Mouse (Mus musculus) layer of hippocampus, adult 9-11 months (tissue): ENCODE measurements around the gene Frmd4a.

Source experiments
- DNase-seq: peaks from one replicate; pipeline ENCODE4 v3.0.0; 2022

Gene Frmd4a

DNA sequence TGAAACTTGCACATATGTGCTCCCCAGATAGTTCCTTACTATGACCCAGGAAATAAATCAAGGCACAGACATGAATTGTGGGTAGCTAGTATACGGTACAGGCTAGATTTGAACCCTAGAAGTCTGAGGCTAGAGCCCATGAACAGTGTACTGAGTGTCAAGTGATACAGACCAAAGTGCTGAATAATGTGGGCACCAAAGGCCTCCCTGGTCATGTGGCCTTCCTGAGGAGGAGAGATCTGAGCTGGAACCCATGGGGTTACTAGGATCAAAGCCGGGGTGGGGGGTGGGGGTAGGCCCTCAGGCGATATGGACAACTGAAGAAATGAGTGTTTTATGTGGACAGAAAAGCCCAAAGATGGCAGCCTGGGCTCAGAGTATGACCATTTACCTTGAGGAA is 544.9 kb downstream of the Frmd4a start:
- DNase-seq, result no peak

GRCm38 (mm10) chr2:4562826-4563225 is 545.3 kb downstream of the Frmd4a start:
- DNase-seq, result no peak

DNA sequence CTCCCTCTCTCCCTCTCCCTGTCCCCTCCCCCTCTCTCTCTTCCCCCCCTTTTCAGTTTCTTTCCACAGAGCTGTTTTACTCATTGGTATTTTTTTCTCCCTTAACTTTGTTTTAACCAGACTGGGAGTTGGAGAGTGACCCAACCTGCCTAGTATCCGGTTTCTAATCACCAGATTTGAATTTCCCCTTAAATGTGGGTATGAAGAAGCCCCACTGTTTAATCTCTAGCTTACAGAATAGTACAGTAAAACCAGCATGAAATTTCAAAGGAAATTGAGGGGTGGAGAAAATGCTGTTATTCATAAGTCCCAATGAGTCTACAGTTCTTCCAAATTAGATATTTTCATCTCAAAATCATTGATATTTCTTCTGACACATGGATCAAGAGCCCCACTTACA is 545.8 kb downstream of the Frmd4a start:
- no peak for DNase-seq

DNA sequence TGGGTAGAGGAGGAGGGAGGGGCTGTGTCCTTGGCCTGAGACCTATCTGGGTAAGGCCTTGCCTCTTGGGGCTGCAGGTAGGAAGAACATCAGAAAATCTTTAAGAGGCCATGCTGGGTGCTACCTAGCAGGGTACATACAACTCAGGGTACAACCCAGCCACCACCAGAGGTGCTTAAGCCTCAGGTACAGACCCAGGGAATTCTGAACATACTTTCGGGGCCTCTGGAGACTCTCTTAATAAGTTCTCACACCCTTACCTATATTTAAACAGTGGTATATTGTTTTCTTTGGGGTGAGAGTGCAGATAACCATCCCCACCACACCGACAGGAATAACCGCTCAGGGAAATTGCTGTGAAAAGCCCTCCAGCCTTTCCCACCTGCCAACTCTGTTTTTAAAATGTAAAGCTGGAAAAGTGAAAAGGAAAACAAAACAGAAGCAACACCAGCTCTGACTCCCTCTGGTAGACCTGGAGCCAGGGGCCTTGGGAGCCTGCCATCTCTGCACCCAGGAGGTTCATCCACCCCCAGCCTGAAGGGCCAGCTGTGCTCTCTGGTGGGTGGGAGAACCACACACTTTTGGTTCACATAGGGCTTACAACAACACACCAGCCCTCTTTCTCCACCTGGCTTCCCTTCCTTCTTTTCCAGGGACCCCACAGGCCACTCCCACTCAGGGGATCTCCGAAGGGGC is 548.9 kb downstream of the Frmd4a start:
- no peak for DNase-seq

GRCm38 (mm10) chr2:4566956-4567680 is 549.6 kb downstream of the Frmd4a start:
- no peak for DNase-seq

DNA sequence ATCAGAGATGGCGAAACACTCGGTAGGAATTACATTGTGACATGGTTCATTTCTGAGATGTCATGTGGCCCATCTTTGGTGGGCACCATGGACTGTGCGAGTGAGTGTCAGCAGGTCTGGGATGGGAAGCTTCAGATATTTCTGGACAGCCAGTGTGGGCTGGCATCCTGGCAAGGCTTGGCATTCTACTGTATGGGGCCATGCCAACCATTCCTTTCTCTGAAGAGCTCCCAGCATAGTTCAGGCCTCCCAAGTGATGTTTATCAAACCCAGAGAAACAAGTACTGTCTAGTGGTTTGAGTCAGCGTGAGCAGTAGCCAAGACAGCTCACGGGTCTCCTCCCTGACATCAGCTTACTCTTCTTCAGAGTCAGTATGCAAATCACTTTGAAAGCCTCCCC is 551.5 kb downstream of the Frmd4a start:
- no peak for DNase-seq

DNA sequence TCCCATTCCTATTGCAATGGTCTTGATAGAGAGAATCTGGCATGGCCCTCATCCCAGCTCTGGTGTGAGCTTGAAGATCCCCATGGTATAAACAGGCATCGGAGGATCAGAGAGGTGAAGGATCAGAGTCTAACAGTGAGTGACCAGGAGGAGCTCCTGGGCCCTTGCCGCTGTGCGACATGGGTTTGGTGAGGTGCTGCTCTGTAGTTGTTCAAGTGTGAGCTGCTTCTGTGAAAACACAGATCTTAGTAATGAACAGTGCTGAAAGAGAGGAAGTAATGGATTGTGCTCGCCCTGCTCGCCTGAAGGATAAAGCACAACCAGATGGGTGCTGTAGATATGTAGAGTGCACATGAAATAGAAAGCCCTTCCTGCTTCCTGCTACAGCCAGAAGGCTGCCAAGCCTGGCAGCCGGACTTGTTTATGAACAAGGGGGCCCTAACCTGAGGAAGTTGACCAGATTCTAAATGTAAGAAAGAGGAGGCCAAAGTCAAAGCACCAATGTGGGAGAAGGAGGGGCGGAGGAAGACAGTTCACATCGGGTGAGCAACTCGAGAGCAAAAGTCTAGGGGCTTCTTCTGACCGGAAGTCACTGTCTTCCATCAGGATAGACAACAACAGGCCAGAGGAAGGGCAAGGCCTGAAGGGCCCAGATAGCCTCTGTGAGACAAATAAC is 552.8 kb downstream of the Frmd4a start:
- DNase-seq, result no peak

GRCm38 (mm10) chr2:4572498-4573263 is 555.2 kb downstream of the Frmd4a start:
- DNase-seq, result no peak

- DNase-seq, result no peak
Measured at GRCm38 (mm10) chr2:4573386-4573785, 555.9 kb downstream of the Frmd4a start.

GRCm38 (mm10) chr2:4574251-4574650 is 556.7 kb downstream of the Frmd4a start:
- no peak for DNase-seq

DNA sequence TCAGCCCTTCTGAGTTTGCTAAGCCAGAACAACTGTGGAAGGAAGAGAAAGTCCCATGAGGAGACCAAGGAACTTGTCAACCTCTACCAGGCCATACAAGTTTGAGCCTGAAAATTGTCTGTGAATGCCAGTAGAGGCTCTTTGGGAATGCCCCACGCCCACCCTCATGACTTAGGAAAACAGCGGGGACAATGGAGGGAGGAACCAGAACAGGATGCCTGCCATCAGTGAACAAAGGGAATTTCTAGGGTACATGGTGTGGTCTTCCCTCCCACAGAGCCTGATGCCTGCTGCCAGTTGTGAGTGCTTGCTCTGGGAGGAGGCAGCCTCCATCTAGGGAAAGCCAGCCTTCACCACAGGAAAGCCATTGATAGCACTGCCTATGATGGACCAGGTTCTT is 557.6 kb downstream of the Frmd4a start:
- no peak for DNase-seq

- no peak for DNase-seq
Measured at GRCm38 (mm10) chr2:4575975-4576374, 558.5 kb downstream of the Frmd4a start.

DNA sequence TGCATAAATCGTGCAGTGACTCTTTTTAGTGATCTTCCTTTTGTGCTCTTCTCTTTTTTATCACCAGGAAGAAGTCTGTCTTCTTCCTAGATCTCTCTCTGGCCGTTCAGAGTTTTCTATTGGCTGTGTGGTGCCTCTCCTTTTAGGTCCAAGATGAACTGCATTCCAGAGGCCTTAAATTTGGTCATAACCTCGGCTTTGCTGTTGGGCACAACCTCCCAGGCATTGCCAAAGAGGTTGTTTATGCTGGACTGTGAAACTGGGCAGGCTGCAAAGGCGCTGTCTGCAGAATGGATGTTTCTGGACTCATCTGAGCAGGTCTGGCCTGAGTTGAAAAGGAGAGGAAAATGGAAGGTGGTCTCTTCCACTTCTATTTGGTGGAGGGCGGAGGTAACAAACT is 560.8 kb downstream of the Frmd4a start:
- DNase-seq, result no peak

DNA sequence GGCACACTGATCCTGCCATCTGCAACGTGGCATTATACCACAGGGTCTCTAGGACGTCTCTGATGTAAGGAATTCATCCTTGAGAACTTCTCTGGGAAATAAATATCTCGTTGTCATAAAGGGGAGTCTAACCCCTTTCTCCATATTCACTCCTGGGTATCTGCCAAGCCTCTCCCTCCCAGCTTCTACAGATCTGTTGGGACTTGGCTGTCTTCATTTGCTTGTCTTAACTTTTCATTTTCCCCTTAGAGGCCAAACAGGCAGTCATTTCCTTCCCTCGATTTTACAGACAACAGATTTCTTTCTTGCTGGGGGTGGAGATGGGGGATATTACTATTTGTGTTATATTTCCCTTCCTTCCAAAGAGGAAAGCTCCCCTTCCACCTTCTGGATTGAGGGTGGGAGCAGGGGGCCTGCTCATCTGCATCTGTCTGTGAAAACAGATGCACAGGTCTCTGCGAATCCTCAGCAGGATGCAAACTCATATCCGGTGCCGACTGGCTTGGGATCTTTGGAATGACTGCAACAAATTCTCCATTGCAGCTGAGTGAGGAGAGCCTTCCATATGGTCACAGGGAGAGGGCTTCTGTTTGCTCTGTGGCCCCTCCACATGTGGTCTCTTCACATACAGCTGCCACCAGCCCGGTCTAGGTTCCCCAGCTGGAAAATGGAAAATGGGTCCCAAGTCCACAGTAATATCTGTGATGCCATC is 562.0 kb downstream of the Frmd4a start:
- DNase-seq, result no peak

DNA sequence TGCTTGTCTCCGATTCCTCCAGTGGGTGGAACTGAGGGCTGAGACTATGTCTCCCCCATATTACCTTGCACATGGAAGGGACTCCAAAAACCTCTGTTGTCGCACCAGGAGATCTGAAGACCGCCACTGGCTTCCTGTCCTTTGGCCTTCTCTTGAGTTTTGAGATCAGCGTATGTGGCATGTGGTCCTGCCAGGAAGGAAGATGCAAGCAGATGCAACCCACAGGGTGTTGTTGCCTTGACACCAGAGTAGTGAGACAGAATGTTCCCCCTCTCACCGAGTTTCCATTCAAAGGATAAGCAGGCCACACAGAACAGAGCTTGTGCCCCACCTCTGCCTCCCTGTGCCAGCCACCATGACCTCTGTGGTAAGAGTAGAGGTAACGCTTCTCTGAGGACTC is 563.1 kb downstream of the Frmd4a start:
- DNase-seq, result no peak

GRCm38 (mm10) chr2:4582930-4583329 is 565.4 kb downstream of the Frmd4a start:
- DNase-seq, result no peak

DNA sequence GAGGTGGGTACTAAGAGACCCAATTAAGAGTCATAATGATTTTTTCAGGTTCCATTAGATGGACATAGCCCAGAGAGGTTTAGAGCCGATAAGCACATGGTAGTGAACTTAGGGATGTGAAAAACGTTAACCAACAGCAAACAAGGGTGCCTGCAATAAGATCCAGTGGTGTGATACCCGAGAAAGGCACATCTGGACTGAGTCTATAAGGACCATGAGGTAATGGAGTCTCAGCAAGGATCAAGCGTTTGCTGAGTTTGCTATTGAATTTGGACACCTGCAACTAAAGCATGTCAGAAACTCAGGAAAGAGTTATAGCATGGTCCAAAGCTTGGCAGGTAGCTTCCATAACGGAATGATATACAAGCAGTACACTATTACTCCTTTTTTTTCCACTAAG is 566.7 kb downstream of the Frmd4a start:
- DNase-seq, result no peak

DNA sequence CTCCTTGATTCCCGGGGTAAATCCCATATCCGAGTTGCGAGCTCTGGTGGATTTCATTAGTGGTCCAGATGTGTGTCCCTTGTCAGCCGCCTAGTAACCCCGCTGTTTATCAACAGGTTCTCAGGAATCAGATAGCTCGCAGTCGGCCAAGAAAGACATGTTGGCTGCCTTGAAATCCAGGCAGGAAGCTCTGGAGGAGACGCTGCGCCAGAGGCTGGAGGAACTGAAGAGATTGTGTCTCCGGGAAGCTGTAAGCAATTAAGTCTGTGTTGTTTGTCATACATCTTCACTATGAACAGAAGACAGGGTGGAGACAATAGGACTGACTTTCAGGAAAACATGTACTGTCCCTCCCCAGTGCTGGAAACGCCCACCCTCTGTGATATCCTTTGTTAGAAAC is 568.7 kb downstream of the Frmd4a start:
- DNase-seq, result no peak

DNA sequence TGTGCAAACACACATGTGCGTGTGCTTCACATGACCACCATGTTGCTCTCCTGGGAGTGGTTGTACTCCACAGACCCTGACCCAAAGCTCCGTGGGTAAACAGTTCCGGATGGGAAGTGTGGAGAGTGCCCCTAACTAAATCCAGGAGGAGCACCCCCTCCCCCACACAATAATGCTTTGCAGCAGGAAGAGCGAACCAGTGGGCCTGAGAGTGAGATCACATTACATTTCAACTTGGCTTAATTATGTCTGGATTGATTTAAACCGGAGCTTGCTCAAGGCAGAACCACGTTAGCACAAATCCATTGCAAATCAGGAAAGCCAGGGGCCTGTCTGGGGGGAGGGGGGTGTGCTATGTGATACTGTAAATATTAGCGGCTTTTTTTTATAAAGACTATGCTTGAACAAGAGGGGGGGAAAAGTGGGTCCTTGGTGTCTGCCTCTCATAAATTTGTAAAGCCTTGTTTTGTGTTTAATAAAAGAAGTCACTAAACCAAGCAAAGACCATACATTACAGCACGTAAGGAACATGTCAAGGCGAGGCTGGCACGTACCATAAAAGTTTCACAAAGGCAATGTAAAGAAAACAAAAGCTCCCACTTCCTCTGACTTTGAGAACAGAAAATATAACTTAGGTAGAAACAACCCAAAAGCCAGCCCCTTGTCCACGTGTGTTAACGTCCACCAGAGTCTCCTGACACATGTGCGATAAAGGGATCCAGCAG is 570.3 kb downstream of the Frmd4a start:
- no peak for DNase-seq

GRCm38 (mm10) chr2:4591647-4592046 is 574.1 kb downstream of the Frmd4a start:
- no peak for DNase-seq

DNA sequence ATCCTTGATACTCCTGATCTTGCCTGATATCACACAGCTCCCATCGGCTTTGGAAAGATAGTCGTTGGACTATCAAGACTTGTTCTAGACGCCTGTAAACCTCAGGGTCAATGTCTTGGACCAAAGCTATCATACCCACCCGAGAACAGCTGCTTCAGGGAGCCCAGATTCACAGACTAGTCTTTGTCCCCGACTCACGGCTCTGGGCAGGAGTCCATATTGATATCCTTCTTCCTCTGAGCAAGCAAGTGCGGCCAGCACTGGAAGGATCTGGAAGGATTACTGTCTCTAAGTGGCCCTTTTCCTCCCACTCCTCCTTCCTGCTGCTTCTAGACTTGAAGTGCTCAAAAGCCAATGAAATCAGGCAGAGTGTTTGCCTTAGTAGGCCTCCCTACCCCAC is 575.1 kb downstream of the Frmd4a start:
- no peak for DNase-seq

GRCm38 (mm10) chr2:4593433-4593832 is 575.9 kb downstream of the Frmd4a start:
- peak; percentile 54 for DNase-seq
